Mouse (Mus musculus): ENCODE measurements around the gene Elmsan1.

Elmsan1 gene

DNA sequence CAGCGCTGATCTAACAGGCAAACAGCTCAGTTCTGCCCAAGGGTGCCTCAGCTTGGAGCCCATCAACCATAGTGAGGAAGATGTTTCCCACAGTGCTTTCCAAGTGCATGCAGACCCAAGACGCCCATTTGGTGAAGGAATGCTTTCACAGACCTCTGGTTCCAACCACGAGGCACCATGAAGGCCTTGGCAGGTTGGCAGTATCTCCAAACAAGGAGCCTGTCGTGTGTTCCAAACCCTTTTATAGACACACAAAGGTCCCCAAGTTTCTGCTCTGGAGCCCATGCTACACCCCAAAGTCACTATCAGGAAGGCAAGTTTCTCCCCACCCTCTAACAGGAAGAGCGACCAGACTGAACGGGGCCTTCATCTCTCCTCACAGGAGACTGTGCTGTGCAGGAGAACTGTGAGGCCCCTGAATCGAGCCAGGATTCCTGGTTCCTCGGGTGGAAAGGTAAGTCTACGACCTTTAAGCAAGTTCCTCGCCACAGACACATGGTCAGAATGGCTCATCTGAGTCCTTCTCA, 13.0 kb downstream of the Elmsan1 start:
- no peak for DNase-seq (ENCODE audit: low read depth, low spot score)
- peaks cover 3% of the 10 kb centered on the region for H3K36me3 ChIP-seq (ENCODE audit: control insufficient read depth, insufficient read depth, low read length, poor library complexity, severe bottlenecking)
- H3K27me3 ChIP-seq (ENCODE audit: control insufficient read depth, insufficient read depth, low read length, poor library complexity, severe bottlenecking) = no peaks in the 10 kb centered on the region

DNA sequence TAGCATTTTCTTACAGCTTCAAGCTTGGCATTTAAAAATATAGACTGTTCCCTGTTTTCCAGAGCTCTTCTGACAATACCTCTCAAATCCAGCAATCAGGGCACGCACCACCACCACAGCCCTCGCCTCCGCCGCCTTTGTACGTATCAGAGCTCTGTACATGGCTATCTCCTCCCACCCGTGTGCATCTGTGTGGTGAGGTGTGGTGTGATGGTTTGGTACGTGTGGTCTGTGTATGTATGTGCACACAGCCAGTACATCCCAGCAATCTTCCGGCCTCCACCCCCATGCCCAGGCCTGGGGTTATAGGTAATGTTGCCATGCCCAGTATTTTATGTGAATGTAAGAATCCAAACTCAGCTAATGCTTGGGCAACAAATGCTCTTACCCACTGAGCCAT, 14.0 kb downstream of the Elmsan1 start:
- Histone ChIP-seq H3K27me3 (ENCODE audit: control insufficient read depth, insufficient read depth, low read length, poor library complexity, severe bottlenecking) (no peaks in the 10 kb centered on the region), H3K36me3 (ENCODE audit: control insufficient read depth, insufficient read depth, low read length, poor library complexity, severe bottlenecking) (peaks cover 3% of the 10 kb centered on the region)
- no peak for DNase-seq (ENCODE audit: low read depth, low spot score)

DNA sequence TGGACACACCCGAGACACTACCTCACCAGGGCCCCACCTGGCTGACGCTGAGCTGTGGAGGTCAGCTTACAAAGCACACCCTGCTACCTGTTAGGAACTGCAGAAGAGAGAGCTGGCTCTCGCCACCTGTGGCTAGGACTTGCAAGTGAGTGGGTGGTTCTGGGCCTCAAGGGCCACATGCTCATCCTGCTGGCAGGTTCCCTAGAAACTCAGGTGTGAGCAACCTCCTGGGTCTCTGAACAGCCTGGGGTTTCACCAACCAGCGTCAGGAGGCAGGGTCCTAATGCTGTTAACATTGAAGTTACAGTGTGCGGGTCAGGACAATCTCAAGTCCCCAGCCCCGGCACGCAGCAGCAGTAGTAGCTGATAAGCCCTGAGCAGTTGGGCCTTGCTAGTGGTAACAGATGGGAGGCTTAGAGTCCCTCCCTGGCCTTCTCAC, 14.9 kb downstream of the Elmsan1 start:
- Histone ChIP-seq H3K36me3 (ENCODE audit: control insufficient read depth, insufficient read depth, low read length, poor library complexity, severe bottlenecking) (no peaks in the 10 kb centered on the region; the same call in 1 of the 2 replicates), H3K27me3 (ENCODE audit: control insufficient read depth, insufficient read depth, low read length, poor library complexity, severe bottlenecking) (no peaks in the 10 kb centered on the region)
- DNase-seq (ENCODE audit: low read depth, low spot score) = peak; percentile 75

DNA sequence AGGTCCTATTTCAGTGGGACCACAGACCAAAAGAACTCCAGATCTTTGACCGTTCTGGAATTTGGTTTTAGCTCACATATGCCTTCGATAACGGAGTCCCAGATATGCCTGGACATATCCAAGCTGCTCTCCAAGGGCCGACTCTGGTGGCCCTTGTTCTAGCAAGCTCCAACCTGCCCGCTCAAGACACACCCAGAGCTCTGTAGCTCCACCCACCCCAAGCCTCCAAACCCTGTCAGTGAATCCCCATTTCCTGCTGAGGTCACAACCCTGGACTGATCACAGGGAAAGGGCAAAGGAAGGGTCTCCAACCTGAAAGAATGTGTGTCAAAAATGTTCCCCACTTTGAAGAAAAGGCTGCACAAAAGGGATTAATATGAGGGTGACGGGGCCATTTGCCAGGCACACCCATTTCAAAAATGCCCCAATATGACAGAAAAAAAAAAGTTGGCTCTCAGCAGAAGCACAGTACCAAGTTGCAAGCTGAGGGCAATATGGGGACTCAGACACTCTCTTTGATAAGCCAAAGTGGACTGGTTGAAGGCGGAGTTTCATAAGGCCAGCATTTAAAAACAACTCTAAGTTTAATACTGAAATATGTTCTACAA, 15.4 kb downstream of the Elmsan1 start:
- Histone ChIP-seq H3K27me3 (ENCODE audit: control insufficient read depth, insufficient read depth, low read length, poor library complexity, severe bottlenecking) (no peaks in the 10 kb centered on the region), H3K36me3 (ENCODE audit: control insufficient read depth, insufficient read depth, low read length, poor library complexity, severe bottlenecking) (no peaks in the 10 kb centered on the region; the same call in 1 of the 2 replicates)
- peak; percentile 52 for DNase-seq (ENCODE audit: low read depth, low spot score)

DNA sequence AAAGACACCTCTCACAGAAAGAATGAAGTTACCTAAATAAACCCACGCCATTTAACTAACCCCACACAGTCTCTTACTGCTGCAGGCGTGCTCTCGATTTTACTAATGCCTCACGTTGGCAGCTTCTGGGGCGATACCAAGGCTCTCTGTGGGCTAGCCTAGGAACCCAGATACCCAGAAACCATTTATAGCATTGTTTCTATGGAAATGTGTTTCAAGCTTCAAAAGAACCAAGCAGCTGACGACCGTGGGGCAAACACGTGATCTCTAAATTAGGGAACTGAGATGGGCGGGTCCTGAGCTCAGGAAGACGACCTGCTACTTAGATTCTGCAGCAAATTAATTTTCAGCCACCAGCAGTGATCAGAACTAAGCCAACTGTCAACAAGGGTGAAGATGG, 16.1 kb downstream of the Elmsan1 start:
- DNase-seq (ENCODE audit: low read depth, low spot score) = peak; percentile 96
- no peaks in the 10 kb centered on the region for H3K27me3 ChIP-seq (ENCODE audit: control insufficient read depth, insufficient read depth, low read length, poor library complexity, severe bottlenecking)

DNA sequence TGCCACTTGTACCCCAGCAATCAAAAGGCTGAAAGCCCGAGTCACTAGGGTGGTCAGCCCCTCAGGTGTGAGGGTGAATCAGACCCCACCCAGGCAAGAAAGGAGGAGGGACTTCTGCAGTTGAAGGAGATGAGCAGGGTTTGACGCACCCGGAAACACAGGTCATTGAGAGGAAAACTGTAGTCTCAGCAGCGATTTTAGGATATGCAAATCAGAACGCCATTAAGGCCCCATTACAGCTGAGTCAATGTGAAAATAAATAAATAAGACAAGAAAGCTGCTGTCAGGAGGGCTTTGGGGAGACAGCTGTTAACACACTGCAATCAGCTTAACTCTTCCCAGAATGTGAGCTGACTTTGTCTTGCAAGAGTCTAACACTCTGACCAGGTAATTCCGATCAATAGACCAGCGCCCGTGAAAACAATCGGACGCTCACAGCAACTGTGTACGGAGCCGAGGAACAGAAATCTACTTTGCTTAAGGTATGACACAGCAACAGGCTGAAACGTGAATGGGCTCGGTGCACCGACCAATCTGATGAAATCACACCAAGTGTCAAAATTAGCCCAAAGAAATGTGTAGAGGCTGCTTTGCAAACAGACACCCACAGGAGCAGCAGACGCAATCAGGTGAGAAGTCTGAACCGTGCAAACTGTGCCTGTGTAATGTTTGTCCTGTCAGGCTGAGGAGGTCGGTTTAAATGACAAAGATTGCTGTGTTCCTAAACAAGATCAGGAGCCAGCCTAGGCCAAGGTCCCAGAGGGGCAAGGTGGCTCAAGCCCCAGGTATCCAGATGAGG, 16.8 kb downstream of the Elmsan1 start:
- peak; percentile 85 for DNase-seq (ENCODE audit: low read depth, low spot score)
- Histone ChIP-seq H3K27me3 (ENCODE audit: control insufficient read depth, insufficient read depth, low read length, poor library complexity, severe bottlenecking) (no peaks in the 10 kb centered on the region), H3K36me3 (ENCODE audit: control insufficient read depth, insufficient read depth, low read length, poor library complexity, severe bottlenecking) (no peaks in the 10 kb centered on the region; the same call in 1 of the 2 replicates)

More for the DNA sequence above, 16.1 kb downstream of the Elmsan1 start:
- no peaks in the 10 kb centered on the region; the same call in 1 of the 2 replicates for H3K36me3 ChIP-seq (ENCODE audit: control insufficient read depth, insufficient read depth, low read length, poor library complexity, severe bottlenecking)

DNA sequence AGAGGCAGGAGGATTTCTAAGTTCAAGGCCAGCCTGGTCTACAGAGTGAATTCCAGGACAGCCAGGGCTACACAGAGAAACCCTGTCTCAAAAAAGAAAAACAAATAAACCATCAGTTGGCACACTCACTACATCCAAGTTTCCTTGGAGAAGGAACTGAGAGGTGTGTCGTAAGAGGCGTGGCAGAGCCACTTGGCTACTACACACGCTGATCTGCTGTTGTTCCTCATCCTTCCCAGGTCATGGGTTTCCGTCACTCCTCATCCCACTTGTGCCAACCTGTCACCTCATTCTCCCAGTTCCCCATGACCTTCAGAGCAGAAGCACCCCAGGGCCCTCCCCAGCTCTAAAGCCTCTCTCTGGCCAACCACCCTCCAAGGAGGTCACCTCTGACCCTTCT, 17.5 kb downstream of the Elmsan1 start:
- H3K36me3 ChIP-seq (ENCODE audit: control insufficient read depth, insufficient read depth, low read length, poor library complexity, severe bottlenecking) = no peaks in the 10 kb centered on the region; the same call in 1 of the 2 replicates
- DNase-seq (ENCODE audit: low read depth, low spot score) = no peak
- H3K27me3 ChIP-seq (ENCODE audit: control insufficient read depth, insufficient read depth, low read length, poor library complexity, severe bottlenecking) = no peaks in the 10 kb centered on the region

DNA sequence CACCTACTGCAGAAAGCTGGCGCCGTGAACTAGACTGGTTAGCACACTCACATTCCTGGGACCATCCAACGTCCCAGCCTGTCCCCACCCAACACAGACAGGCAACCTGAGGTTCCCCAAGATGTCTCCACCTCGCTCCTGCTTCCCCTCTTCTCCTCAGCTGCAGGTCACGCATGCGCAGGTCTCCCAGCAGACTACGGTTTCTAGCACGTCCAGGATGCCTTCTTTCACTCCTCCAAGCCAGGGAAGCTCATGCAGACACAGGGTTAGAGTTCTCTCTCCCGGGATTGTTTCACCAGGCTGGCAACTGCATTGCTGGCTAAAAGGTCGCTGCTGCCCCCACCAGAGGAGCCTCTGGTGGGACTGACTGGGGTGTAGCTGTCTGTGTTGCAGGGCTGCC, 19.8 kb downstream of the Elmsan1 start:
- DNase-seq (ENCODE audit: low read depth, low spot score) = no peak
- Histone ChIP-seq H3K36me3 (ENCODE audit: control insufficient read depth, insufficient read depth, low read length, poor library complexity, severe bottlenecking) (no peaks in the 10 kb centered on the region; the same call in 1 of the 2 replicates), H3K27me3 (ENCODE audit: control insufficient read depth, insufficient read depth, low read length, poor library complexity, severe bottlenecking) (no peaks in the 10 kb centered on the region)

DNA sequence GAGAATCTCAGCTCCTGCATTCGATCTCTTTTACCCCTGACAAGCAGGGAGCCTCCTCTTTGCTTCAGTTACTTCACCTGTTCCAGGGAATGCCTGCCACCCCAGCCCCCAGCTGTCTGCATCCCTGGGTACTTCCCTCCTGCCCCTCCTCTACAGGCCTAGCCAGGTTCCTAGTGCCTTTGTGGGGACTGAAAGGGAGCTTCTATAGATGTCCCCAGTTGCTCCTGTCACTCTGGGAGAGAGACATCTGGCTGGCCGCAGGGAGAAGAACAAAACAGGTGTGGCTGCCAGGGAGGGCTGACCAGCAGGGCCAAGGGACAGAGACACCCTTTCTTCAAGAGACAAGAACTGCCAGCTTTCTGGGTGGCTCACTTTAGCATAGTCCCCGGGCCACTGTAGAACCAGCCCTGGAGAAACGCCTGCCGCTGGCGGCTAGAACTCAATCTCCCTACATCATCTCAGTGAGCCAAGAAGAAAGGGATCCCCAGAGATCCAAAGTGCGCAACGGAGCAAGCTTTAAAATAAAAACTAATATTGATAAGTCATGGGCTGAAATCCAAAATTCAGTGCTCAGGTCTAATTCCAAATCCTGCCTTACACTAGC, 20.5 kb downstream of the Elmsan1 start:
- Histone ChIP-seq H3K27me3 (ENCODE audit: control insufficient read depth, insufficient read depth, low read length, poor library complexity, severe bottlenecking) (no peaks in the 10 kb centered on the region), H3K36me3 (ENCODE audit: control insufficient read depth, insufficient read depth, low read length, poor library complexity, severe bottlenecking) (no peaks in the 10 kb centered on the region; the same call in 1 of the 2 replicates)
- DNase-seq (ENCODE audit: low read depth, low spot score) = no peak

DNA sequence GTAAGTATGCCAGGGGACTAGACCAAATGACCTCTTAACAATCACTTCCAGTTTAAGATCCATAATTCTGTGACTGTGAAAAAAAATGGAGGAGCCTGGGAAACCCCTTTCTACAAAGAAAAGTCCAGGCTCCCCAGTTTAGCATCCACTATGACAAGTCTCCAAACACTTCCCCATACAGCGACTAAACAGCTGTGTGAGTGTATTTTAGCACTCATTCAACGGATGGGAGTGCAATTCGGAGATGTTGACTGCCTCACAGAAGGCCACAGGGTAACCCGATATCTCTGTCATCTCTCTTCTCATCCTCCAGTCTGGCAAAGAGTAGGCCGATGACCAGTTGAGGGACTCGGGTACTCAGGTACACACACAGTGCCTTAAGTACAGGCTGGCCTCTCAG, 23.5 kb downstream of the Elmsan1 start:
- H3K27me3 ChIP-seq (ENCODE audit: control insufficient read depth, insufficient read depth, low read length, poor library complexity, severe bottlenecking) = no peaks in the 10 kb centered on the region; the same call in 1 of the 2 replicates
- H3K36me3 ChIP-seq (ENCODE audit: control insufficient read depth, insufficient read depth, low read length, poor library complexity, severe bottlenecking) = no peaks in the 10 kb centered on the region; the same call in 1 of the 2 replicates
- peak; percentile 54 for DNase-seq (ENCODE audit: low read depth, low spot score)

DNA sequence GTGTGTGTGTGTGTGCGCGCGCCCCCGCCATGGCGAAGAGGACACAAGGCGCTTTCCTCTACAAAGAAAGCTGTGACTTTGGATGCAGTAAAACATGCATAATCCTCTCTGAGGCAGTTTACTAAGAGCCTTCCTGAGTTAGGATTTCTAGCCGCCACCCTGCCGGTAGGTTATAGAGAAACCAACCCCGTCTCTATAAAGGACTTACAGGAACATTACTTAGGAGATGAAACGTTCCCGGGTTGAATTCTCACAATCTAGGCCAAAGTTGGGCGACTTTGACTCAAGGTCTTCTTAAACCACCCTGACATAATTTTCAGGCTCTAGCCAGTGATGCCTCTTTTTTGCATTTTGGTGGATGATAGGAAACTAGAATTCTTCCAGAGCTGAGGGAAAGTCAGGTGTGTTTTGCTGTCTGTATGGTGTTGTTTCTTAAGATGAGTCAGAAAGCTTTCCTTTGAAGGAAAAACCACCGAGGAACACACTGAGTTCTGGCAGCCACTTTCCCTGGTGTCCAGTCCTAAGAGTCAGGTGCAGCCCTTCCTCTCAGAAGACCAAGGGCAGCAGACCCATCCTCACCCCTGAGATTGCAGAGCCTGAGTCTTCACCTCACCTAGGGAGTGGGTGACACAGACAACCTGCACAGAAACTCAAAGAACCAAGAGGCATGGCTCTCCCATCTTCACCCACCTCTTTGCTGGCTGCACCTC, 24.1 kb downstream of the Elmsan1 start:
- H3K36me3 ChIP-seq (ENCODE audit: control insufficient read depth, insufficient read depth, low read length, poor library complexity, severe bottlenecking) = no peaks in the 10 kb centered on the region; the same call in 1 of the 2 replicates
- H3K27me3 ChIP-seq (ENCODE audit: control insufficient read depth, insufficient read depth, low read length, poor library complexity, severe bottlenecking) = no peaks in the 10 kb centered on the region; the same call in 1 of the 2 replicates
- no peak for DNase-seq (ENCODE audit: low read depth, low spot score)

DNA sequence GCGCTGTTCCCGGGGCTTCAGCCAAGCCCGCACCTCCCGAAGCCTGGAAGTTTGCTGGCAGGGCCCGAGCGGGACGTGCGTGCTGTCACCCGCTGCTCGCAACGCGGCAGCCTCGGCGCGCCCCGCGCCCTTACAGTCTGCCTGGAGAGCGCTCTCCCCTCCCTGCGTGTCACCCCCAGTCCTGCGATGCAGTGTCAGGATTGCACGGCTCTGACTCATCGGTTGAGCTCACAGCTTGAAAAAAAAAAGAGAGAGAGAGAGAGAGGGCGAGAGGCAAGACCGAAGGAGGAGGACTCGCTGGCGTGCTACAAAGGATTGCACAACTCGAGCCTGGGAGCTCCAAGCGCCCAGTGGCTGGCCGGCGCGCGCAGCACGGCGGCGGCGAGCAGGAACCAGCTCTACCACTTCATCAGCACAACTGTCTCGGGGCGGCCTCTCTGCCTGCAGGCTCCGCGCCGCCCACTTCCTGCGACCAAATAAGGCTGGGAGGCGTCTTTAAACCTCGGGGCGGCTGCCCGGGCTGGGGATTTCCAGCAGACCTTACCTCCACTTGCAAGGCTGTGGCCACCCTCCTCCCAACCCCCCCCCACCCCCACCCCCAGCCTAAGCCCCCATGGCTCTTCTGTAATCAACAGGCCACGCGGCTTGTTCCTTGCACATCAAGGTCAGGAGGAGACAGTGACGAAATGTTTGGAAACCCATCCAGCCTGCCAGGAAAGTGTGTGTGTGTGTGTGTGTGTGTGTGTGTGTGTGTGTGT, 24.9 kb downstream of the Elmsan1 start:
- H3K27me3 ChIP-seq (ENCODE audit: control insufficient read depth, insufficient read depth, low read length, poor library complexity, severe bottlenecking) = no peaks in the 10 kb centered on the region; the same call in 1 of the 2 replicates
- H3K36me3 ChIP-seq (ENCODE audit: control insufficient read depth, insufficient read depth, low read length, poor library complexity, severe bottlenecking) = no peaks in the 10 kb centered on the region; the same call in 1 of the 2 replicates
- peak; percentile 96 for DNase-seq (ENCODE audit: low read depth, low spot score)

DNA sequence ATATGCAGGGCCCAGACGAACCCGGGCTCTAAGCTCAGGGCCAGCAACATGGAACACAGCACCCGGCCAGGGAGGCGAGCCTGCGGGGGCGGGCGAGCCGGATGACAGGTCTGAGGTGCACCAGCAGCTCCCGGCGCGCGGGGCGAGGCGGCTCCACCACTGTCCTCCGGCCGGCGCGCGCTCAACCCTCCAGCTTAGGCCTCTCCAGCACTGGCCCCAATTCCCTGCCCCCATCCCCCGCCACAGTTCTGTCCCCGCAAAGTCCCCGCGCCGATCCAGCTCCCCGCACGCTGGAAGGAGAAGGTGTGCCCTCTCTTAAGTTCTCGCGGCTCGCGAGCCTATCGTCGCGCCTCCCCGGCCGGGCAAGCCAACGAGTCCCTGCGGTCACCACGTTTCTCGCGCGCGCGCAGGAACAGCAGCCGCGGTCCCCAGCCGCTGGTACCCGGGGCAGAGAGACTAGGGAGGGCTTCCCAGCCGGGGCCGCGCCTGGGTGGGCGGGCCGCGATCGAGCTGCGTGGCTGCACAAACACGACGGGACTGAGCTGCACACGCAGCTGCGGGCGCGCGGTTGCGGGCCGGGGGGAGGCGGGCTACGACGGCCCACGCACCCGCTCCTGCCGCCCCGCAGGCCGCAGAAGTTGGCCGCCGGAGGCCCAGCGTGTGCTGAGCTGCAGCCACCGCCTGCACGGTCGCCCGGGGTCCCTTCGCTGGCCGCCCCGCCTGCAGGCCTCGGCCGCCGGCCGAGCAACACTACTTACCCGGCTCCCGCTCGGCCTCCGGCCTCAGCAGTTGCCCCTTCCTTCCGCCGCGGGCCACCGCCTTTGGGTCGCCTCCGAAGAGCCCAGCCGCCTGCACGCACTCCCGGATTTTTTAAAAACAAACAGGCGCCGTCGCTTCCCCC, 25.7 kb downstream of the Elmsan1 start:
- DNase-seq (ENCODE audit: low read depth, low spot score) = peak; percentile 65
- H3K27me3 ChIP-seq (ENCODE audit: control insufficient read depth, insufficient read depth, low read length, poor library complexity, severe bottlenecking) = no peaks in the 10 kb centered on the region; the same call in 1 of the 2 replicates
- H3K36me3 ChIP-seq (ENCODE audit: control insufficient read depth, insufficient read depth, low read length, poor library complexity, severe bottlenecking) = no peaks in the 10 kb centered on the region

All from splenic B cell, adult 2 months (primary cell).